Mouse (Mus musculus): ENCODE measurements around the gene Dennd1a. TPM values are rescaled to one million over a fixed set of nuclear protein-coding genes. Genes with fewer than 3 reads are reported as not detected.

Gene Dennd1a
- polyA plus RNA-seq, 1 experiment: 20.8 TPM

- no peak overlapping the region for H3K4me3 ChIP-seq (replicated peaks; ENCODE audit: extremely low read depth, low read depth, low read length)
- TF ChIP-seq CTCF (IDR thresholded peaks at IDR 0.05; ENCODE audit: insufficient read depth, low read length) (no peak), POLR2A (IDR thresholded peaks at IDR 0.05; ENCODE audit: borderline replicate concordance, extremely low read depth, low read depth, low read length) (no peak)
- 48% methylated on average over 2 of the region's 2 CpGs for WGBS
- no peaks in the 10 kb centered on the region; the same call in 1 of the 2 replicates for H3K4me1 ChIP-seq (ENCODE audit: control insufficient read depth, insufficient read depth, low read length)
- DNase-seq: no peak
Observed at GRCm38 (mm10) chr2:38300941-38301340, 13.8 kb upstream of the Dennd1a start.

- Histone ChIP-seq H3K4me3 (replicated peaks; ENCODE audit: extremely low read depth, low read depth, low read length) (no peak overlapping the region), H3K4me1 (ENCODE audit: control insufficient read depth, insufficient read depth, low read length) (peaks cover 2% of the 10 kb centered on the region; the same call in 1 of the 2 replicates)
- DNase-seq: no peak
- TF ChIP-seq CTCF (IDR thresholded peaks at IDR 0.05; ENCODE audit: insufficient read depth, low read length): no peak
- 70% methylated on average over 4 of the region's 4 CpGs for WGBS
Observed at GRCm38 (mm10) chr2:38295939-38296338, 8.7 kb upstream of the Dennd1a start.

- Histone ChIP-seq H3K4me1 (ENCODE audit: control insufficient read depth, insufficient read depth, low read length) (peaks cover 2% of the 10 kb centered on the region; the same call in 1 of the 2 replicates), H3K4me3 (replicated peaks; ENCODE audit: extremely low read depth, low read depth, low read length) (no peak overlapping the region)
- no peak for DNase-seq
- TF ChIP-seq CTCF (IDR thresholded peaks at IDR 0.05; ENCODE audit: insufficient read depth, low read length) (no peak), POLR2A (IDR thresholded peaks at IDR 0.05; ENCODE audit: borderline replicate concordance, extremely low read depth, low read depth, low read length) (no peak)
- 59% methylated on average over 1 of the region's 1 CpGs for WGBS
Observed at GRCm38 (mm10) chr2:38291526-38291925, 4.3 kb upstream of the Dennd1a start.

GRCm38 (mm10) chr2:38288226-38288625, 1.0 kb upstream of the Dennd1a start:
- DNase-seq: no peak
- 77% methylated on average over 2 of the region's 2 CpGs for WGBS
- H3K4me3 ChIP-seq (replicated peaks; ENCODE audit: extremely low read depth, low read depth, low read length): no peak overlapping the region
- TF ChIP-seq CTCF (IDR thresholded peaks at IDR 0.05; ENCODE audit: insufficient read depth, low read length): no peak
- no peak for TF ChIP-seq POLR2A (IDR thresholded peaks at IDR 0.05; ENCODE audit: borderline replicate concordance, extremely low read depth, low read depth, low read length)
- peaks cover 5% of the 10 kb centered on the region for H3K4me1 ChIP-seq (ENCODE audit: control insufficient read depth, insufficient read depth, low read length)

DNA sequence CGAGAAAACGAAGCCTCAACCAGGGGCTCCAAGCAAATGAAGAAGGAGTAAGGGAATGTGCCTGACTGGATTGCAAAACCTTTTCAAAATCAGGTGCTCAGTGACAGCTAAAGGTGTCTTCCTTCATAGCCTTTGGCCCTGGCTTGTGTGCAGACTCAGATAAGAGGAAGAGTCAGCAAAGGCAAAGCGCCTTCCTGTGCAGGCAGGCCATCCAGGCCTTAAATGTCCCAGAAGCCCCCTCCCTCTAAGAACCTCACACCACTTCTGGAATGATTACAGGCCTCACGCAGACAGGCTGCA, 807 bp downstream of the Dennd1a start:
- Histone ChIP-seq H3K4me1 (ENCODE audit: control insufficient read depth, insufficient read depth, low read length) (peaks cover 5% of the 10 kb centered on the region), H3K4me3 (replicated peaks; ENCODE audit: extremely low read depth, low read depth, low read length) (peak overlapping the region; percentile 84)
- DNase-seq: no peak
- TF ChIP-seq CTCF (IDR thresholded peaks at IDR 0.05; ENCODE audit: insufficient read depth, low read length): no peak
- no peak for TF ChIP-seq POLR2A (IDR thresholded peaks at IDR 0.05; ENCODE audit: borderline replicate concordance, extremely low read depth, low read depth, low read length)
- WGBS: 10% methylated on average over 4 of the region's 4 CpGs

- TF ChIP-seq CTCF (IDR thresholded peaks at IDR 0.05; ENCODE audit: insufficient read depth, low read length): no peak
- TF ChIP-seq POLR2A (IDR thresholded peaks at IDR 0.05; ENCODE audit: borderline replicate concordance, extremely low read depth, low read depth, low read length): no peak
- H3K4me3 ChIP-seq (replicated peaks; ENCODE audit: extremely low read depth, low read depth, low read length): peak overlapping the region; percentile 9
- peaks cover 4% of the 10 kb centered on the region for H3K4me1 ChIP-seq (ENCODE audit: control insufficient read depth, insufficient read depth, low read length)
- no peak for DNase-seq
- WGBS: 62% methylated on average over 4 of the region's 4 CpGs
Observed at GRCm38 (mm10) chr2:38285781-38286432, 1.3 kb downstream of the Dennd1a start.

DNA sequence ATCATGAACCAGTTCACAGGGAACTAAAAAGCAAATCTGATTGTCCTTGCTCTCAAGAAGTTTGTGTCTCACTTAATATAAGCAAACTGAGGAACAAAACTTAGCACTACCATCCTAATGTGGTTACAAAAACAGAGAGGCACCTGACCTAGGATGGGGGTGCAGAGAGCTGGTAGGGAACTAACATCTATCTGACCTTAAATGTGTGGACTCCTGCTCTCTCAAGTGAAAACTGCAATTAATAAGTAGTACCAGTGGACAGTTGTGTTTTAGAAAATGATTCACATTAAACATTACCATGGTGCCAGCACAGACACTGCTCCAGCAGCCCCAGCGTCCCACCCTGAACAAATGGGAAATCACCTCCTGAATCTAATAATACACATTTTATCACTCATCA, 3.2 kb downstream of the Dennd1a start:
- peaks cover 4% of the 10 kb centered on the region for H3K4me1 ChIP-seq (ENCODE audit: control insufficient read depth, insufficient read depth, low read length)
- DNase-seq: no peak
- no peak overlapping the region for H3K4me3 ChIP-seq (replicated peaks; ENCODE audit: extremely low read depth, low read depth, low read length)
- 56% methylated on average over 1 of the region's 1 CpGs for WGBS
- TF ChIP-seq CTCF (IDR thresholded peaks at IDR 0.05; ENCODE audit: insufficient read depth, low read length): no peak
- no peak for TF ChIP-seq POLR2A (IDR thresholded peaks at IDR 0.05; ENCODE audit: borderline replicate concordance, extremely low read depth, low read depth, low read length)

- DNase-seq: no peak
- TF ChIP-seq CTCF (IDR thresholded peaks at IDR 0.05; ENCODE audit: insufficient read depth, low read length) (no peak), POLR2A (IDR thresholded peaks at IDR 0.05; ENCODE audit: borderline replicate concordance, extremely low read depth, low read depth, low read length) (no peak)
- H3K4me3 ChIP-seq (replicated peaks; ENCODE audit: extremely low read depth, low read depth, low read length): no peak overlapping the region
- H3K4me1 ChIP-seq (ENCODE audit: control insufficient read depth, insufficient read depth, low read length): peaks cover 2% of the 10 kb centered on the region; the same call in 1 of the 2 replicates
Observed at GRCm38 (mm10) chr2:38280376-38280775, 6.8 kb downstream of the Dennd1a start.

GRCm38 (mm10) chr2:38274973-38275372, 12.2 kb downstream of the Dennd1a start:
- DNase-seq: no peak
- 82% methylated on average over 2 of the region's 2 CpGs for WGBS
- H3K4me1 ChIP-seq (ENCODE audit: control insufficient read depth, insufficient read depth, low read length): no peaks in the 10 kb centered on the region; the same call in 1 of the 2 replicates
- H3K4me3 ChIP-seq (replicated peaks; ENCODE audit: extremely low read depth, low read depth, low read length): no peak overlapping the region
- TF ChIP-seq POLR2A (IDR thresholded peaks at IDR 0.05; ENCODE audit: borderline replicate concordance, extremely low read depth, low read depth, low read length) (no peak), CTCF (IDR thresholded peaks at IDR 0.05; ENCODE audit: insufficient read depth, low read length) (no peak)

DNA sequence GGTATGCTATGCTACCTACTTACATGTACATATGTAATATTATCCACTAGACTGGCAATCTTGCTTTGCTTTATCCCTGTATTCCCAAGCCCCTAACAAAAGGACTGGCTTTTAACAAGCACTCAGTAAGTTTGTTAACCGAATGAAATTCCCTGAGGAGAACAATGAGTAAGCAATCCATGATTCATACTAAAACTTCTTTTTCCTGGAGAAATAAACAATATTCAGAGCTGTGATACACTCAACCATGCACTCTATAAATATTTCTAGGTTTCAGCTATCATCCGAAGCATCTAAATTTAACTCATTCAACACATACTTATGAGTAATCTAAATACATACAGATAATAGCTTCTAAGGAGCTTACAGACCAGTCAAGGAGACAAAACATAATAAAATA, 23.5 kb downstream of the Dennd1a start:
- no peak for DNase-seq
- whole genome bisulfite sequencing: 30% methylated on average over 2 of the region's 2 CpGs
- TF ChIP-seq POLR2A (IDR thresholded peaks at IDR 0.05; ENCODE audit: borderline replicate concordance, extremely low read depth, low read depth, low read length) (no peak), CTCF (IDR thresholded peaks at IDR 0.05; ENCODE audit: insufficient read depth, low read length) (no peak)

More for the DNA sequence above, 23.5 kb downstream of the Dennd1a start:
- Histone ChIP-seq H3K4me3 (replicated peaks; ENCODE audit: extremely low read depth, low read depth, low read length) (no peak overlapping the region), H3K4me1 (ENCODE audit: control insufficient read depth, insufficient read depth, low read length) (no peaks in the 10 kb centered on the region)
